Mouse (Mus musculus) heart, postnatal 0 days (tissue): Measurements from ENCODE around the gene Abhd17c. TPM values are rescaled to one million over a fixed set of nuclear protein-coding genes. Genes with fewer than 3 reads are reported as not detected.

Experiments used
- ATAC-seq: fragments of 200-750 bp; cut with Nextera tagmentation; 2 replicates; pipeline ENCODE4 v1.8.0; 2017; ENCODE audit warnings: low read depth, moderate number of reproducible peaks, moderate library complexity; ENCODE audit not compliant: insufficient read depth
- DNase-seq: peaks from one replicate; pipeline ENCODE4 v3.0.0-alpha.2; 2016; ENCODE audit warnings: low spot score
- H3K27ac ChIP-seq: fragments of 300-500 bp; sonication (generic); 2 replicates; pipeline ENCODE4 v1.5.1; 2014; ENCODE audit warnings: low read depth, mild to moderate bottlenecking
- H3K27me3 ChIP-seq: fragments of 300-500 bp; sonication (generic); 2 replicates; pipeline ENCODE4 v1.6.1; 2014; ENCODE audit warnings: low read length, mixed read lengths; ENCODE audit not compliant: control insufficient read depth, insufficient read depth
- H3K36me3 ChIP-seq: fragments of 300-500 bp; sonication (generic); replicated peaks from 2 replicates; pipeline ENCODE4 v1.6.1; 2014; ENCODE audit warnings: low read length, mixed read lengths; ENCODE audit not compliant: control insufficient read depth, insufficient read depth
- H3K4me1 ChIP-seq: fragments of 300-500 bp; sonication (generic); 2 replicates; pipeline ENCODE4 v1.6.1; 2014; ENCODE audit warnings: antibody characterized with exemption; ENCODE audit not compliant: control insufficient read depth, insufficient read depth
- H3K4me2 ChIP-seq: fragments of 300-500 bp; sonication (generic); 2 replicates; pipeline ENCODE4 v1.6.1; 2014; ENCODE audit warnings: low read depth, mild to moderate bottlenecking, low read length, moderate library complexity
- H3K4me3 ChIP-seq: fragments of 300-500 bp; sonication (generic); 2 replicates; pipeline ENCODE4 v1.5.1; 2014; ENCODE audit warnings: low read depth, low read length
- H3K9ac ChIP-seq: fragments of 300-500 bp; sonication (generic); replicated peaks from 2 replicates; pipeline ENCODE4 v1.6.1; 2014; ENCODE audit warnings: low read depth, low read length, mixed read lengths
- H3K9me3 ChIP-seq: fragments of 300-500 bp; sonication (generic); replicated peaks from 2 replicates; pipeline ENCODE4 v1.6.1; 2016; ENCODE audit warnings: low read length; ENCODE audit not compliant: control insufficient read depth
- CTCF ChIP-seq: IDR thresholded peaks from 2 replicates; pipeline ENCODE4 v1.5.1; 2016; ENCODE audit warnings: antibody characterized with exemption, control low read depth, low read depth
- EP300 ChIP-seq: IDR thresholded peaks from 2 replicates; pipeline ENCODE4 v1.6.1; 2016; ENCODE audit warnings: antibody characterized with exemption, low read depth
- WGBS: fragments of 180-500 bp; shearing (Covaris S2); extraction: QIAGEN DNeasy Blood & Tissue Kit; methylation state at CpG from one replicate; pipeline ENCODE4 v1.1.7; 2014; 5-methylcytosine and 5-hydroxymethylcytosine counted together
- polyA plus RNA-seq: library from polyadenylated mRNA; unstranded; fragments of >200 nt; fragmentation: Nextera tagmentation; extraction: Ambion mirVana; gene quantifications from 2 replicates; pipeline ENCODE4 v1.2.1, GENCODE M21; 2015
- total RNA-seq: library from RNA; depleted of rRNA; stranded (reverse); fragments of >200 nt; gene quantifications from 2 replicates; pipeline ENCODE4 v1.2.3, GENCODE M21; 2014; ENCODE audit warnings: low replicate concordance; rRNA removed

The Abhd17c gene
- total RNA-seq (76.1 and 99.8 TPM in 2 replicates), polyA plus RNA-seq (42.6 and 45.3 TPM in 2 replicates)

DNA sequence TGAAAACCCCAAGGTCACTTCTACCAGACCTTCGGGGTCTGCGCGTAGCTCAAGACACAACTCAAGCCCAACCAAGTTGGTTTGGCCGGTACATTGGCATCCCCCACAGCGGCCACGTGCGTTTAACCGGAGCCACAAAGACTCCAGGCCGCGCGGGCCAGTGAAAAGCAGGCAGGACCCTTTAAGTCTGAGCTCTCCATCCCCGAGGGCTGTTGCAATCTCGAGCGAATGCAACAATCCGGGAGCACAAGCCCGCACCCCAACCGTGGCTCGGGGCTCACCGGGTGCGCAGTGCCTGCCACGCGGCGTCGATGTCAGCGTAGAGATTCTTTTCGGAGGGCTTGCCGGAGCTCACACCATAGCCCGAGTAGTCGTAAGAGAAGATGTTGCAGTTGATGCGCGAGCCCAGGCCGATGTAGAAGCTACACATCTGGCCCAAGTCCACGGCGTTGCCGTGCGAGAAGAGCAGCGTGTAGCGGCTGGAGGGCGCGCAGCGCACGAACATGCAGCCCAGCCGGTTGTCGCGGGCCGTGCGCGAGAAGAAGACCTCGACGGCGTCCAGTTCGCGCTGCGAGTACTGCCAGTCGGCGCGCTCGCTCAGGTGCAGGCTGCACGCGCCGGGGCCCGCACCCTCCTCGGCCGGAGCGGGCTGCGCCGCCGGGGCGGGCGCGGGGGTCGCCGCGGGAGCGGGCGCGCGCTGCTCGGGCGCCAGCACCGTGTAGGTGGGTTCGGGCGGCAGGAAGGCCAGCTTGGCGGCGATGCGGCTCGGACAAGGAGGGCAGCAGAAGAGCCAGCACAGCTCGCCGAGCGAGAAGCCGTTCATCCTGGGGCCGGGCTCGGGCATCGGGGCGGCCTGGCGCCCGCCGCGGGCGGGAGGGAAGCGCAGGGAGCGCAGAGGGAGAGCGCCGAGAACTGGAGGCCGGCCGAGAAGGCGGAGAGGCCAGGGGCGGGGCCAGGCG, at the start of gene Abhd17c:
Gene Abhd17c (minus strand): TSS at position 893 of the 959 bp plus-strand sequence.
- peaks cover 40% of the 10 kb centered on the region for H3K4me1 ChIP-seq
- DNase-seq, result peak; percentile 51
- peak; percentile 70 for ATAC-seq
- WGBS, result under 1% methylated on average over 81 of the region's 109 CpGs
- H3K9me3 ChIP-seq, result no peaks in the 10 kb centered on the region
- TF ChIP-seq EP300 (no peak), CTCF (no peak)
- H3K27me3 ChIP-seq, result no peaks in the 10 kb centered on the region
- peak within 1 kb of the TSS; percentile 95 for H3K27ac ChIP-seq
- no peaks in the 10 kb centered on the region for H3K36me3 ChIP-seq
- peak within 1 kb of the TSS; percentile 86 for H3K9ac ChIP-seq
- peak within 1 kb of the TSS; percentile 83 for H3K4me2 ChIP-seq
- peak within 1 kb of the TSS; percentile 87 for H3K4me3 ChIP-seq

DNA sequence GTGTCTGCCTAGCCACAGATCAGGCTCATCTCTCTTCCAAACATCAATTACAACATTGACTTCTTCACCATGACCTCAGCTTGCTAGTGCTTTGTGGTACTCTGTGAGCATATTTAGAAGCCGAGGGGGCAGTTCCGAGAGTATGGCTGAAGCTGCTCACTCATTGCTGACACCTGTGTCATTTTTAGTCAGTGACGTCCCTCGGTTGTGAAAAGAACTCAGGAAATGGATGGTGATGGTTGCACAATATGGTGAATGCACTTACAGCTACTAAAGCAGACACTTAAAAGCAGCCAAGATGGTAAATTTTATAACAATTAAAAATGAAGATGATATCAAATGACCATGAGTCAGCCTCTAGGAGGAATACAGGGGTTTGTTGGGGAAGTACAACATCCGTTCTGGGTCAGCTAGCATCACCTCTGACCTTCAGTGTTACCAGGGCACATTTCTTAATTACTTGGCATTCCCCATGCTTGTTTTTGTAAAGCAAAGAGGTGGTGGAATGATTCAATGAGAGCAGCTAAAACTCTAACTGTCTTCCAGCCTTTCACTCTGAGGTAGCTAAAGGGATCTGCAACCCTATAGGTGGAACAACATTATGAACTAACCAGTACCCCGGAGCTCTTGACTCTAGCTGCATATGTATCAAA, 45.6 kb upstream of the Abhd17c start:
- H3K36me3 ChIP-seq, result no peaks in the 10 kb centered on the region
- no peak for TF ChIP-seq CTCF
- TF ChIP-seq EP300, result no peak
- H3K4me3 ChIP-seq, result no peak overlapping the region
- 79% methylated on average over 6 of the region's 6 CpGs for WGBS
- H3K4me1 ChIP-seq, result no peaks in the 10 kb centered on the region
- no peak overlapping the region for H3K27ac ChIP-seq
- H3K4me2 ChIP-seq, result no peak overlapping the region
- no peak overlapping the region for H3K9ac ChIP-seq
- ATAC-seq (no peak), DNase-seq (no peak)
- H3K27me3 ChIP-seq, result no peaks in the 10 kb centered on the region
- H3K9me3 ChIP-seq, result no peaks in the 10 kb centered on the region

DNA sequence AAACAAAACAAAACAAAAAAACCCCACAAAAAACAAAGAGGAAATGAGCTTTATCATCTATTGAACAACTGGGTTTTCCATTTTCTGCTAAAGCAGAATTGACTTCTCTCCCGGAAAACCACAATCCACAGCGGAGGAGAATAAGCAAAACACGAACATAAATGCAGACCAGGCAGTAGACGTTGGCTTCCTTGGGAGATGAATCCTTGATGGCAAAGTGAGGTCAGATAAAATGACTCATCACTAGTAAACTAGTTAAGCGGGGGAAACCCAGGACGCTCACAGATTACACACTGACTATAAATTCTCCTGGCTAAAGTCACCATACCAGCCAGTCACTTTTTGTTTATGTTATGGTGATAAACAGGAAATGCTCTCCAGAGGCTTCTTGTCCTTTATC, 44.5 kb upstream of the Abhd17c start:
- no peak overlapping the region for H3K4me3 ChIP-seq
- no peaks in the 10 kb centered on the region for H3K36me3 ChIP-seq
- H3K4me2 ChIP-seq, result no peak overlapping the region
- TF ChIP-seq EP300 (no peak), CTCF (no peak)
- H3K4me1 ChIP-seq, result no peaks in the 10 kb centered on the region
- H3K9ac ChIP-seq, result no peak overlapping the region
- H3K27me3 ChIP-seq, result no peaks in the 10 kb centered on the region
- WGBS, result 69% methylated on average over 6 of the region's 6 CpGs
- H3K27ac ChIP-seq, result no peak overlapping the region
- ATAC-seq (no peak), DNase-seq (no peak)
- H3K9me3 ChIP-seq, result no peaks in the 10 kb centered on the region

DNA sequence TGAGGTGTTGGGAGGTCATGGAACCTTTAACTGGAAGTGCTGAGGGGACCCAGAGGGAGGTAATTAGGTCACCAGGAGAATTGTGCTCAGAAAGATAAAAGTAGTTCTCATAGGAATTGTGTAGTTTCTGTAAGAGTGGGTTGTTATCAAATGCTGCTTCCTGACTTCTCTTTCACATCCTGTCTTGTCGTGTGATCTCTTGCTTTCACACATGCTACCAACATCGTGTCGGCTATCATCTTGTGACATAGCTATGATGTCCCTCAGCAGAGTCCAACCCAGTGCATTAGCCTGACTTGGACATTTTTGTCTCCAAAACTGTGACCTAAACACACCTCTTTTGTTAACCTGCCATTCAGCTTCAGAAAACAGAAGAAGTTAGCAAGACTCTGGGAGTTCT, 40.6 kb upstream of the Abhd17c start:
- Histone ChIP-seq H3K27me3 (no peaks in the 10 kb centered on the region), H3K4me2 (no peak overlapping the region), H3K36me3 (no peaks in the 10 kb centered on the region), H3K4me3 (no peak overlapping the region), H3K9me3 (no peaks in the 10 kb centered on the region), H3K27ac (no peak overlapping the region), H3K4me1 (no peaks in the 10 kb centered on the region), H3K9ac (no peak overlapping the region)
- DNase-seq, result no peak
- no peak for ATAC-seq
- TF ChIP-seq EP300, result no peak
- TF ChIP-seq CTCF, result no peak
- 49% methylated on average over 3 of the region's 3 CpGs for WGBS

DNA sequence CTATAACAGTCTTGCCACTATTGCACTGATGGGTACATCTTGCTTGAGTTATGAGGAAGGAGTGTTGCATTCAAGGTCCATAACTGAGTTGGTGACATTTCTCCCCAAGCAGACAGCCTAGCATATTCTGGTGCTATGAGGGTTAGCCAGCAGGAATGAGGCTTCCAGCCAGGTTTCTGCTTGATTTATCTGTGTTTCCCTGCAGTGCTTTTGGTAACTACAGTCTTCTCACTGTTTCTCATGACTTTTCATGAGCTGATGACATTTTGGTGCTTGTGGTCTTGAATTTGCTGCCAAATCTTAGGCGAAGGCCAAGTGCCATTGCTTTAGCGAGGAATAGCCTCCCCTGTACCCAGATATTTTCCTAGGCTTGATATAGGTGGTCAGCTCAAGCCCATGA, 39.8 kb upstream of the Abhd17c start:
- H3K4me3 ChIP-seq, result no peak overlapping the region
- 68% methylated on average over 2 of the region's 2 CpGs for WGBS
- no peaks in the 10 kb centered on the region for H3K9me3 ChIP-seq
- H3K27ac ChIP-seq, result no peak overlapping the region
- no peak overlapping the region for H3K9ac ChIP-seq
- no peaks in the 10 kb centered on the region for H3K4me1 ChIP-seq
- no peak overlapping the region for H3K4me2 ChIP-seq
- H3K27me3 ChIP-seq, result no peaks in the 10 kb centered on the region
- ATAC-seq (no peak), DNase-seq (no peak)
- no peaks in the 10 kb centered on the region for H3K36me3 ChIP-seq
- TF ChIP-seq EP300 (no peak), CTCF (no peak)
